Comparison of ENCODE assay signal across 8 mouse cellular contexts in genomic region chr9:40269103-40269861, GRCm38 (mm10). TPM values are rescaled to one million over a fixed set of nuclear protein-coding genes. Genes with fewer than 3 reads are reported as not detected.
DNase-seq lines count a peak whose midpoint lies in the region; ATAC-seq lines count a peak whose summit lies in the region.

Gene Scn3b (plus strand): TSS chr9:40269217.

- peak; percentile 70 for ATAC-seq in frontal cortex, adult (ENCODE audit: low TSS enrichment)

- DNase-seq in ES-CJ7 (ENCODE audit: low read depth, low spot score), result peak; percentile 83
- DNase-seq in adrenal gland, postnatal 36 days, result peak; percentile 35 to 46
- peak; percentile 42 to 47 for DNase-seq in heart, postnatal 36 days
- DNase-seq in left cerebral cortex, adult 8-10 months (ENCODE audit: low spot score in 2 of 2), result peak; percentile 63 to 88
- peak; percentile 80 for DNase-seq in lung, postnatal 36 days
- DNase-seq in right cerebral cortex, postnatal 10 days (ENCODE audit: low spot score in 2 of 2), result peak; percentile 93 to 96
- no peak for DNase-seq in c-Kit-positive CD71-positive TER-119-positive erythroid progenitor cells, embryonic 14.5 days (ENCODE audit: low spot score)

- intact Hi-C loops in heart, postnatal 36 days (cut with DNase I), result no loop called here

RNA-seq across cellular contexts. Expression of gene Scn3b, which starts in this region (rescaled TPM):
- total RNA-seq in adrenal gland, postnatal 36 days (2021), result 1 to 10 TPM; 6.2 to 7.5 TPM
- total RNA-seq in heart, postnatal 36 days (2021), result 1 to 10 TPM in 1 of 2 experiments, under 1 TPM in 1; 0.57 to 1.2 TPM
- total RNA-seq in left cerebral cortex, adult 8-10 months (2022), result 100 to 1,000 TPM in 2 of 4 experiments, 10 to 100 TPM in 2; 88.1 to 117 (median 98.7) TPM

Comparison
In these comparisons a context has a peak if more than half of its experiments do, and no peak if none do; other contexts are left out.
1. RNA of gene Scn3b (total RNA-seq): 88.1 to 117 TPM in left cerebral cortex, adult 8-10 months; 6.2 to 7.5 TPM in adrenal gland, postnatal 36 days and 0.57 to 1.2 TPM in heart, postnatal 36 days; every median in the first group is over 10 times any median in the second.